Mouse (Mus musculus): ENCODE data around the gene Tmem274.

DNA sequence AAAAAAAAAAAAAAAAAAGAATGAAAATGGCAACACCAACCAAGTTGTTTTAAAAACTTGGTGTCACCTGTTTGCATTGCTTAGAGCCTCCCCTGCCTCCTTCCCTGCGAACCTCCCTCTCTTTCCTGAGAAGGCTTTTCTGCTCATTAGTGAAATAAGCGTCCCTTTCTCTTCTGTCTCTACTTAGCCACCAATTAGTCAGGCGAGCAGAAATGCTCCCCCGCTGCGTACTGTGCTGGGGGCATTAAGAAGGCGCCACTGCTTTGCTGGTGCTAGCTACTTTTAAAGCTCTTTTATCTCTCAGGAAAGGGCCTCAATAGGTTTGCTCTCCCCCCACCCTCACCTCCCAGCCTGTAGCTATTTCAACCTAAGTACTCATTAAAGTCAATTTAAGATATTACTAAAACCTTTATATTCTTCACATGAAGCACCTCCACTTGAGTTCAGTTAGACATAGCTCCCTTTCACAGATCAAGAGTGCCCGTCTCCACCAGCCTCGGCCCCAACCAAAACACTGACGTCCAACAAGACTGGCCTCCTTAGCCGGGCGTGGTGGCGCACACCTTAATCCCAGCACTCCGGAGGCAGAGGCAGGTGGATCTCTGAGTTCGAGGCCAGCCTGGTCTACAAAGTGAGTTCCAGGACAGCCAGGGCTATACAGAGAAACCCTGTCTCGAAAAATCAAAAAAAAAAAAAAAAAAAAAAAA lies 28.2 kb downstream of the Tmem274 start:
- no peak for TF ChIP-seq CTCF (IDR thresholded peaks at IDR 0.05; ENCODE audit: control insufficient read depth, insufficient read depth, insufficient read length)
- no peak for TF ChIP-seq MAX (IDR thresholded peaks at IDR 0.05)
- TF ChIP-seq USF1 (IDR thresholded peaks at IDR 0.05; ENCODE audit: low read depth): no peak
- no peak for TF ChIP-seq MYOD1 (IDR thresholded peaks at IDR 0.05; ENCODE audit: control insufficient read depth, insufficient read length, low read depth)
- TF ChIP-seq MYOG (IDR thresholded peaks at IDR 0.05; ENCODE audit: control insufficient read depth, extremely low read depth, insufficient read length): no peak

Measured in C2C12 (cell line).